Mouse (Mus musculus): ENCODE measurements around the gene Smim13.

DNA sequence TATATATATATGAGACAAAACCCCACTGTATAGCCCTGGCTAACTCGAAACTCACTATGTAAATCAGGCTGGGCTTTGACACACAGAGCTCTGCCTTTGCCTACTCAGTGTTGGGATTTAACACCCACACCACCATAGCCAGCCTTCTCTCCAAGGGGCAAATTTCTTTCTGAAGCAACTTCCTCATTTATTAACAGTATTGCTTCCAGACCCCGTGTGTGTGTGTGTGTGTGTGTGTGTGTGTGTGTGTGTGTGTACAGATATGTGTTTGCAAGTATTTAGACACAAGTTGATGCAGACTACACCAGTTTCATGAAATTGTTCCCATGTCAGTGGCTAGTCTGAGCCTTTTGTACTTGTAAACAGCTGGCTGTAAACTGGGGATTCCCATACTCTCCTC is 8.1 kb upstream of the Smim13 start:
- TF ChIP-seq GATA1 (IDR thresholded peaks at IDR 0.05; ENCODE audit: borderline replicate concordance, low read length) (no peak), FLI1 (IDR thresholded peaks at IDR 0.05; ENCODE audit: low read length) (no peak)
